Mouse (Mus musculus): ENCODE results near the gene Rhox12. TPM values are rescaled to one million over a fixed set of nuclear protein-coding genes. Genes with fewer than 3 reads are reported as not detected.

The Rhox12 gene
- polyA plus RNA-seq (2012; ENCODE audit: insufficient read depth, insufficient read length, low replicate concordance, missing spikeins), result not detected in 2 replicates

- H3K27ac ChIP-seq (ENCODE audit: insufficient read depth, low read depth, low read length), result no peak within 1 kb of the TSS
- 78% methylated on average over 4 of the region's 4 CpGs for WGBS
- TF ChIP-seq POLR2A (IDR thresholded peaks at IDR 0.05; ENCODE audit: insufficient read depth, low read depth, low read length) (no peak), CTCF (IDR thresholded peaks at IDR 0.05; ENCODE audit: insufficient read depth, low read depth, low read length) (no peak)
- H3K4me1 ChIP-seq (ENCODE audit: control insufficient read depth, insufficient read depth, low read length), result no peaks in the 10 kb centered on the region
- H3K4me3 ChIP-seq (ENCODE audit: insufficient read depth, low read depth, low read length), result no peak within 1 kb of the TSS
Measured at GRCm38 (mm10) chrX:38110807-38111206, at the start of gene Rhox12. TSS of gene Rhox12 (minus strand) at chrX:38110907.

GRCm38 (mm10) chrX:38159097-38159496 is 48.4 kb upstream of the Rhox12 start:
- Histone ChIP-seq H3K4me3 (ENCODE audit: insufficient read depth, low read depth, low read length) (no peak overlapping the region), H3K27ac (ENCODE audit: insufficient read depth, low read depth, low read length) (no peak overlapping the region), H3K4me1 (ENCODE audit: control insufficient read depth, insufficient read depth, low read length) (no peaks in the 10 kb centered on the region)
- 65% methylated on average over 1 of the region's 1 CpGs for WGBS
- TF ChIP-seq CTCF (IDR thresholded peaks at IDR 0.05; ENCODE audit: insufficient read depth, low read depth, low read length) (no peak), POLR2A (IDR thresholded peaks at IDR 0.05; ENCODE audit: insufficient read depth, low read depth, low read length) (no peak)

DNA sequence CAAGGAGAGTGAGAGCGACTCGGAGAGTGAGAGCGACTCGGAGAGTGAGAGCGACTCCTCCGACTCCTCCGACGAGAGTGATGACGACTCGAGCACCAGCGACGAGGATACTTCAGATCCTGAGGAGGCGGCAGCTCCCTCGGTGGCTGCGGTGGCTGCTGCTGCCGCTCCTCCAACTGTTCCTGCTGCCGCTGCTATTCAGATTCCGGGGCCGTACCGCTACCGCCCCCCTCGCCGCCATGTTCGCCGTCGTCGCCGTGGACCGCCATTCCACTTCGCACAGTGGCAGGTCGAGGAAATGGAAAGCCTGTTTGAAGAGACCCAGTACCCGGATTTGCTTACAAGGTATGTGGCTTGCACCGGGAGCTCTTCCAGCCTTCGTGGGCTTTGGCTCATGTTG is 10.8 kb upstream of the Rhox12 start:
- no peak overlapping the region for H3K4me3 ChIP-seq (ENCODE audit: insufficient read depth, low read depth, low read length)
- TF ChIP-seq POLR2A (IDR thresholded peaks at IDR 0.05; ENCODE audit: insufficient read depth, low read depth, low read length), result no peak
- no peak for TF ChIP-seq CTCF (IDR thresholded peaks at IDR 0.05; ENCODE audit: insufficient read depth, low read depth, low read length)
- WGBS, result 93% methylated on average over 34 of the region's 34 CpGs
- no peak overlapping the region for H3K27ac ChIP-seq (ENCODE audit: insufficient read depth, low read depth, low read length)
- no peaks in the 10 kb centered on the region for H3K4me1 ChIP-seq (ENCODE audit: control insufficient read depth, insufficient read depth, low read length)

- Histone ChIP-seq H3K27ac (ENCODE audit: insufficient read depth, low read depth, low read length) (no peak within 1 kb of the TSS), H3K4me3 (ENCODE audit: insufficient read depth, low read depth, low read length) (no peak within 1 kb of the TSS), H3K4me1 (ENCODE audit: control insufficient read depth, insufficient read depth, low read length) (no peaks in the 10 kb centered on the region)
- WGBS, result 98% methylated on average over 20 of the region's 20 CpGs
- TF ChIP-seq POLR2A (IDR thresholded peaks at IDR 0.05; ENCODE audit: insufficient read depth, low read depth, low read length) (no peak), CTCF (IDR thresholded peaks at IDR 0.05; ENCODE audit: insufficient read depth, low read depth, low read length) (no peak)
Measured at GRCm38 (mm10) chrX:38120982-38121381, 10.3 kb upstream of the Rhox12 start, which contains the start of gene Rhox13. TSS of gene Rhox13 (plus strand) at chrX:38121219.

DNA sequence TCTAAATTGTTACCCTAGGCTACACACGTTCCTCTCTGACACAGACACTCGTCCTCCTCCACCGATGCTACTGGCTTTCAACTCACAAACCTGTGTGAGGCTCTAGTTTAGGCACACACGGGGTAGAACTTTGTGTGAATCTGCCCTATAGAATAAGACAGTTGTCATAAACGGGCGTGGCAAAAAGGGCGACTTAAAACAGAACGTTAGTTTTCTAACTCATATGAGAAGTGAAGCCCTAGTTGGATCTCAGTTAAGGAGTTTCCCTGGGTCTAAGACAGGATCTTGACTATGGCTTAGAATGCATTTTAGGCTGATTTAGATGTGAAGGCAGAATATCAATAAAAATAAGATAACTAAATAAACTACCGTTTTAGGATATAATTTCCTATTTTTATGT is 25.7 kb downstream of the Rhox12 start, which contains the start of gene Rhox11:
Gene Rhox11, minus strand, starts transcription at position 101 of the 400 bp plus-strand sequence.
- Histone ChIP-seq H3K4me3 (ENCODE audit: insufficient read depth, low read depth, low read length) (no peak within 1 kb of the TSS), H3K4me1 (ENCODE audit: control insufficient read depth, insufficient read depth, low read length) (no peaks in the 10 kb centered on the region), H3K27ac (ENCODE audit: insufficient read depth, low read depth, low read length) (no peak within 1 kb of the TSS)
- TF ChIP-seq POLR2A (IDR thresholded peaks at IDR 0.05; ENCODE audit: insufficient read depth, low read depth, low read length) (no peak), CTCF (IDR thresholded peaks at IDR 0.05; ENCODE audit: insufficient read depth, low read depth, low read length) (no peak)
- WGBS, result 89% methylated on average over 9 of the region's 9 CpGs

DNA sequence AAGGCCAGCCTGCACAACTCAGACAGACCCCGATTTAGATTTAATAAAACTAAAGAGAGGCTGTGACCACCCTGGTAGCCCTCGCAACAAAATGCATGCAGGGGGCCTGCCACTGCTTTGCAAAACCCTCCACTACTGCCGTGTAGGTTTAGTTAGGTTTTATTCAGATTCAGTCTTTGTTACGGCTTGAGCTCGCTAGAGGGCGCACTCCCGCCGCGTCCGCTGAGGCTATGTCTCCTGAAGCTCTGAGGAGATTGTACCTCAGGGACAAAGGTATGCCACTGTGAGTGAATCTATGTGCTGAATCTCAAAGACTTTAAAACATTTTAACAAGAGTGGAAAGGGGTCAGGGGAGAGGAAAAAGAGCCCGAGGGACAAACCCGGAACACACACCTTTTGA is 26.5 kb downstream of the Rhox12 start:
- no peak for TF ChIP-seq POLR2A (IDR thresholded peaks at IDR 0.05; ENCODE audit: insufficient read depth, low read depth, low read length)
- TF ChIP-seq CTCF (IDR thresholded peaks at IDR 0.05; ENCODE audit: insufficient read depth, low read depth, low read length), result peak; percentile 38; the same call in 1 of the 2 replicates
- H3K4me3 ChIP-seq (ENCODE audit: insufficient read depth, low read depth, low read length), result no peak overlapping the region
- no peaks in the 10 kb centered on the region for H3K4me1 ChIP-seq (ENCODE audit: control insufficient read depth, insufficient read depth, low read length)
- WGBS, result 18% methylated on average over 12 of the region's 12 CpGs
- H3K27ac ChIP-seq (ENCODE audit: insufficient read depth, low read depth, low read length), result no peak overlapping the region

GRCm38 (mm10) chrX:38066175-38066574 is 44.5 kb downstream of the Rhox12 start, which contains the start of gene Rhox10:
TSS of gene Rhox10 (plus strand) at chrX:38066475.
- no peaks in the 10 kb centered on the region for H3K4me1 ChIP-seq (ENCODE audit: control insufficient read depth, insufficient read depth, low read length)
- WGBS, result 88% methylated on average over 11 of the region's 11 CpGs
- H3K27ac ChIP-seq (ENCODE audit: insufficient read depth, low read depth, low read length), result no peak within 1 kb of the TSS
- TF ChIP-seq CTCF (IDR thresholded peaks at IDR 0.05; ENCODE audit: insufficient read depth, low read depth, low read length) (no peak), POLR2A (IDR thresholded peaks at IDR 0.05; ENCODE audit: insufficient read depth, low read depth, low read length) (no peak)
- no peak within 1 kb of the TSS for H3K4me3 ChIP-seq (ENCODE audit: insufficient read depth, low read depth, low read length)

- no peak for TF ChIP-seq POLR2A (IDR thresholded peaks at IDR 0.05; ENCODE audit: insufficient read depth, low read depth, low read length)
- no peak for TF ChIP-seq CTCF (IDR thresholded peaks at IDR 0.05; ENCODE audit: insufficient read depth, low read depth, low read length)
- WGBS, result 0% methylated on average over 1 of the region's 1 CpGs
- H3K4me3 ChIP-seq (ENCODE audit: insufficient read depth, low read depth, low read length), result no peak overlapping the region
Measured at GRCm38 (mm10) chrX:38061544-38061943, 49.2 kb downstream of the Rhox12 start.

More at GRCm38 (mm10) chrX:38061544-38061943, 49.2 kb downstream of the Rhox12 start:
- Histone ChIP-seq H3K4me1 (ENCODE audit: control insufficient read depth, insufficient read depth, low read length) (no peaks in the 10 kb centered on the region), H3K27ac (ENCODE audit: insufficient read depth, low read depth, low read length) (no peak overlapping the region)

Other genes starting within 250 kb of the Rhox12 start
- gene Rhox8, start 232.0 kb downstream of the Rhox12 start, polyA plus RNA-seq (2012; ENCODE audit: insufficient read depth, insufficient read length, low replicate concordance, missing spikeins), result not detected in 2 replicates
- gene Rhox7b, start 213.7 kb downstream of the Rhox12 start, polyA plus RNA-seq (2012; ENCODE audit: insufficient read depth, insufficient read length, low replicate concordance, missing spikeins), result not detected in 2 replicates
- not detected in 2 replicates for gene Rhox9, start 209.1 kb downstream of the Rhox12 start, polyA plus RNA-seq (2012; ENCODE audit: insufficient read depth, insufficient read length, low replicate concordance, missing spikeins)
- not detected in 2 replicates for gene Btg1-ps1, start 92.1 kb downstream of the Rhox12 start, polyA plus RNA-seq (2012; ENCODE audit: insufficient read depth, insufficient read length, low replicate concordance, missing spikeins)
- gene Btg1-ps2, start 67.8 kb downstream of the Rhox12 start, polyA plus RNA-seq (2012; ENCODE audit: insufficient read depth, insufficient read length, low replicate concordance, missing spikeins), result not detected in 2 replicates
- gene Rhox10, start 44.4 kb downstream of the Rhox12 start, polyA plus RNA-seq (2012; ENCODE audit: insufficient read depth, insufficient read length, low replicate concordance, missing spikeins), result not detected in 2 replicates
- gene Rhox11, start 25.8 kb downstream of the Rhox12 start, polyA plus RNA-seq (2012; ENCODE audit: insufficient read depth, insufficient read length, low replicate concordance, missing spikeins), result not detected in 2 replicates
- gene Rhox13, start 10.3 kb upstream of the Rhox12 start, polyA plus RNA-seq (2012; ENCODE audit: insufficient read depth, insufficient read length, low replicate concordance, missing spikeins), result not detected in 2 replicates
- not detected in 2 replicates for gene Zbtb33, start 78.9 kb upstream of the Rhox12 start, polyA plus RNA-seq (2012; ENCODE audit: insufficient read depth, insufficient read length, low replicate concordance, missing spikeins)
- gene Tmem255a, start 141.5 kb upstream of the Rhox12 start, polyA plus RNA-seq (2012; ENCODE audit: insufficient read depth, insufficient read length, low replicate concordance, missing spikeins), result not detected in 2 replicates
- not detected in 2 replicates for gene Atp1b4, start 205.3 kb upstream of the Rhox12 start, polyA plus RNA-seq (2012; ENCODE audit: insufficient read depth, insufficient read length, low replicate concordance, missing spikeins)

All from olfactory bulb, adult 2 months (tissue).